Mouse (Mus musculus) cerebellum, postnatal 14 days (tissue): ENCODE results near the gene Wnt10a.

Experiments
- DNase-seq, 2 experiments: peaks; one replicate each; pipeline ENCODE4 v3.0.0; 2021; ENCODE audit warnings: mixed read lengths in 2 of 2

The Wnt10a gene

DNA sequence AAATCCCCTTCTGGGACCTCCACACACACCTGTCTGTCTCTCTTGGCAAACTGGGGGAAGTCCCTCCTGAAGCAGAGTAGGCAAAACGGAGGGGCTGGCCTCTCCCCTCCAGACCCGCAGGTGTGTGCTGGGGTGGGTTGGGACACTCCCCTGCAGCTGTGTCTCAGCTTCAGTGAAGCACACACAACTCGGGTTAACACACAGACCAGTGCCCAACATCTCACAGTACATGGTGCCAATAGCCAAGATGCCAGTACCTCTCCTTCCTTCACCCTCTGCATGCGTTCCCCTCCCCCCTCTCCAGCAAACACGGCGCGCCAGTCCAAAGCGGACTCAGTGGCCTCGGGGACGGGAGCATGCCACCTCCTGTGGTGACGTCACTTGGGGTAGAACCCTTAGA lies at the start of gene Wnt10a:
TSS of gene Wnt10a (plus strand) at position 268 of the 400 bp plus-strand sequence.
- peak in 1 of 2 experiments; percentile 30 for DNase-seq

DNA sequence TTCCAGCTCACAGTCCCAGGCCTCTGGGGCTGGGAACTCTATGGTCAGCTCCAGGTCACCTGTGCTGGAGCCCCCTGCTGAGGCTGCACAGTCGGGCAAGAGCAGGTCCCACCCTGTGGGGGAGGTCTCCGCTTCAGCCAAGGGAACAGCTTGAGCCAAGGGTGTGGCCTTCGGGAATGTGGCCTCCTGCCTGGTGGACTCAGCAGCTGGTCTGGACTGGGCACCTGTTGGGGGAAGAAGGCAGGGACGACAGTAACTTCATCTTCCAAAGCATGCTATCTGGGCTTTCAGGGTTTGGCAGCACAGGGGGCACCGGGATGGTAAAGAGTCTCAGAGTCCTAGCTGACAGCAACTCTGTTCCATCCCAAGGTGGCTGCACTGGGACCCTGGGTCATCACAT lies 44.0 kb upstream of the Wnt10a start:
- no peak for DNase-seq

DNA sequence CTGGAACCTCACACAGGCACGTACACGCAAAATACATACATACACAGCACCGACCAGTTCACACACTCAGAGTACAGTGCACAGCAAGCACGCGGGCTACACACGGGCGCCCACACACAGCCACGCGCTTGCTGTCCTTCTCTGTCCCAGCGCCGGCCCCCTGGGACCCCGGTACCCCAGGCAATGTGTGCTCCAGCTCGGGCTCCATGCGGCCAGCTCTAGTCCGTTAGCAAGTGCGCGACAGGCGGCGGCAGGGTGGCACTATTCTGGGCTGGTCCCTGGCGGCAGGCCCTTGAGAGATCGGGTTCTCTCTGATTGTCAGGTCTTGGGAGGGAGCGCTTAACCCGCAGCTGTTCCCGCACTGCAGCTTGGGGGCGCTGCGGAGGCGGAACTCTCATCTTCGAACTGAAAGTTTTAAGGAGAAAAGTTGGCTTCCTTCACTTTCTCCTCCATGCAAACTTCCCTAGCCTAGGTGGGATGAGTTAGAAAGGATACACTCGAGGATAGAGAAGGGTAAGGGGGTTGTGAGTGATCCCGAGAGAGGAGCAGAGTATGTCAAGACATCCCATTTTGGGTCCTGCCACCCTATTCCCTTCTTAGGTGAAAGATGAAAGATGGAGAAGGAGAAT lies 42.6 kb upstream of the Wnt10a start, which contains the start of gene Prkag3:
TSS of gene Prkag3 (minus strand) at position 579 of the 629 bp plus-strand sequence.
- DNase-seq = peak; percentile 15 to 56

DNA sequence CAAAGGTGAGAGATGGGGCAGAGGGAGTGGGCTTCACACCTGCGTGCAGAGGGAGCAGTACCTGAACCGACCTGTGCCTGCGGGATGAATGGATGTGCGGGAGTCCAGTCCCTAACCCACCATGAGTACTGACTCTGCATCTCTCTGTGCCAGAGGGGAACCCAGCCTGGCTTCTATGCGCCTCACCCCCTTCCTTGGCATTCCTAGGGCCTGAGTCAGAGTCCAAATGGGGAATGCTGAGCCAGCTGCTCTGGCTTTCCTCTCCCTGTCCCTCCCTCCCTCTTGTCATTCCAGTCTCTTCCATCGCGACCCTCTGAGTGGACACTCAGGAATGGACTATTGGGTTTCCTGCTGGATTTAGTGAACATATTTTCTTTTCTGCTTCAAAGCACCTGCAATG lies 42.0 kb upstream of the Wnt10a start:
- no peak for DNase-seq

DNA sequence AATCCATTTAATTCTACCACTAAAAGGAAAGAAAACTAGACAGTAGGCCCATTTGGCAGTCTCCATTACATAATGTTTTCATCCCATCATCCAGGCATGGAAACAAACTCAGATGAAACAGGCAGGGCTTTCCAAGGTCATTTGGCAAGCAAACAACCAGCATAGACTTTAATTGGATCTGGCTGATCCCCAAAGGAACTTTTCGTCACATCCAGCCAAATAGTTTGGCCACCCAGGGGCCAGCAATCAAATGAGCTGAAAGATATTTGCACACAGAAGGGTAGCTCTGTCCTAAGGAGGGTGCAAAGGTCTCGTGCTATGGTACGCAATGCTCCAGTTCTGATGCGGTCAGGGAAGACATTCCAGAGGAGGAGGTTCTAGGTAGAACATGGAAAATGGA lies 40.6 kb upstream of the Wnt10a start:
- no peak for DNase-seq

DNA sequence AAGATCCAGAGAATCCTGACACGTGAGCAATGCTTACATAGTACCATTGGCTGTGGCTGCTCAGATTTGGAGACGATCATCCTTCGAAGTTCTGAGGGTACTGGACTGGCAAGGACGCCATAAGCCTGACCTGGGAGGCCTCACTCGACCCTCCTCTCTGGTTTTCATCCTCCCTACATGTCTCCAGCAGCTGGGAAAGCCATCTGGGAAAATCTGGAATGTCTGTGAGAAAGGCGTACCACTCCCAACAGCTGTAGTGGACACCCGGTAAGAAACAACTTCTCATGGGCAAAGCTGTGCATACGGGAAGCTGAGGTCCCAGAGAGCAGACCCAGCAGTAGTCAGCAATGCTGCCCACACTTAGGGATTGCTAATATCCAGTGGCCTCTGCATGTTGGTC lies 39.2 kb upstream of the Wnt10a start:
- no peak for DNase-seq

DNA sequence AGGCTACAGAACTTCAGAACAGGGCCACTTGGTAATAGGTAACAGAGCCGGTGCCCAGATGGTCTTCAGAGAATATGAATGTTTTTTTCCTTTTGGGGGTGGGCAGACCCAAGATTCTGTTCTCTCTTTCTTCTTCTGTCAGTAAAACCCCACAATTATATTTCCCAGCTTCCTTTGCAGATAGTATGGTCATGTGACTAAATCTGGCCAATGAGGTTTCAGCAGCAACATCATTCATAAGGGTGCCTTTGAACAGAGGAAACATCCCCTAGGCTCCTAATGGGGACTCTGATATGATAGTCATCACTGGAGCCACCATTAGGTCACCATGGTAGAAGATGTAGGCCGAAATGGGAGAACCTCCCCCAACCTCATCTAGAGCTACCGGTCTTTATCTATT lies 38.5 kb upstream of the Wnt10a start:
- no peak for DNase-seq

DNA sequence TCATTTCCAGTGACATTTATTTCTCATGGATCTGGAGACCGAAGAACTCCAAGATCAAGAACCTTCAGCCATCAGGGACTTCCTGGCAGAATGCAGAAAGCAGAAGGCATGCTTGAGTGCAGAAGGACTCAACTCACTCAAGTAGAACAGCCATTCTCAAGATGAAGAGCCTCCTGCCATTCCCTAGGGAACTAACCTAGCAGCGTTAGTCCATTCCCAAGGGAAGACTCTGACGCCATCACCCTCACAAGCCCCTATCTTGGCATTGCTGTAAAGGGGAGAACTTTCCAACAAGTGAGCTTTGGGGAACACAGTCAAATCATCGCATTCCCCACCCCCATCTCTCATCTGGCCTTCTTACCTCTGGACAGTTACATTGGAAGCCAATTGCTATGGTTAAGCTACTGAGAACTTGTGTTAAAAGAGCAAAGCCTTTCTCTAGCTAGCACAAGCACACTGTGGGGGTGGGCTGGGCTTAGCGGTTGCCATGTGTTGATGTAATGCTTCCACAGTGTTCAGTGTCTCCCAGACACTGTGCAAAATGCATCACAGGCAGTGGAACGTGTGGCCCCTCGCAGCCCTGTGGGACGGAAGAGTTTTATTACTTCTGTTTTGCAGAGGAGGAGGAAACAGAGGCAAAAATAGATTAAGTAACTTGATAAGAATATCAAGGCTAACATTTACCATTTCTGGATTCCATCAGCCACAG lies 37.9 kb upstream of the Wnt10a start:
- DNase-seq = no peak

DNA sequence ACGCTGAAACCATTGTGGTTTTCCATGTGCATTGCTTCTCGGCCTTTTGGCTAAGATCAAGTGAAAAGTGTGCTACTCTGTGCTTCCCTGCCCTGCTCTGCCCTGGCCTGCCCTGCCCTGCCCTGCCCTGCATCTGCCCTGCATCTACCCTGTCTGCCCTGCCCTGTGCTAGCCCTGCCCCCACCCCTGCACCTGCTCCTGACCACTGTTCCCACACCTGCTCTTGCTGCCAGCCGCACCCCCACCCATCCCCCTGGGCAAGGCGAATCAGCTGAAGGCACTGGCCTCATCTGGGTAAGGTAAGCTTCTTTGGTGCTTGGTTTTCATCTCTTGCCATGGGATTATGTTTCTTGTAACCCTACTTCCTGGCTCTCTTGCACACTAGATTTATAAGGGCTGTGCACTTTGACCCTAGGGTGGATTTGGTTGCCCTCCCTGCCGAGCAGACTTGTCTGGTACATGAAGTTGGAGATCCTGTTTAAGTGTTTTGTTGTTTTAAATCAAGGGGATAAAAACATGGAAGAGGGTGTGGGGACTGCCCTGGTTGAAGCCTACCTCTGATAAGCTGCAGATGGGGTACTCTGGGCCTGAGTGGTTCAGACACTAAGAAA lies 37.0 kb upstream of the Wnt10a start:
- no peak for DNase-seq

DNA sequence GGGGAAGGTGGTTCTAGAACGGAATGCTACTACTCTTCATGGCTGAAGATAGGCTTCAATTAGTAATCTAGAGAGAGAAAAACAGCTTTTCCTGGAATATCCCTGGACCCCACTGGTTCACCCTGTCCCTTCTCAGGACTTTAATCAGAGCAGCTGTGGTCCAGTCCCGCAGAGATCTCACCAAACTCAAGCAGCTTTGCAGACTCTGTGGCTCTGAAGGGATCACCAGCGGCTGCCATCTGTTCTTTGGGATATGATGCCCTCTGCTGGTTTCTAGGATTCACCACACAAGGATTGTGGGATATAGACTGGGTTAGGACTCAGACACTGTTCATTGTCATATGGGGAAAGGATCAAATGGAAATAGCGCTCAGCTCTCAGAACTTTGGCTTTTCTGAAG lies 31.5 kb upstream of the Wnt10a start:
- peak; percentile 47 to 52 for DNase-seq

DNA sequence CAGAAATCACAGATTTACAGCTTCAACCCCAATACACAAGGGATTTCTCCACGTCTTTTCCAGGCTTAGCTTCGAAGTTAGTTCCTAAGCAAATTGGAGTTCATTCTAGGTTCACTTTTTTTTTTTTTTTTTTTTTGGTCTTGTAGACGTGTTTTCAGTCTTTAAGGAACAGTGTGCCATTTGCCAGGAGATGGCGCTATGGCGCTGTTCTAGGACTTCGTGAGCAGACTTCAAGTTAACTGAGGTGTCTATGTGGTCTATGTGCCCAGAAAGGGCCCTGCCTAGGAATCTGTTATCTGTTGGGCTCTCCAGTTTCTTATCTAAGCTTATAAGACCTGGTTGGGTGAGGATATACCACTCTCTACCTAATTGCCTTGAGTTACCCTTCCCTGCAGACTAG lies 28.2 kb upstream of the Wnt10a start:
- DNase-seq = peak; percentile 67 to 80

DNA sequence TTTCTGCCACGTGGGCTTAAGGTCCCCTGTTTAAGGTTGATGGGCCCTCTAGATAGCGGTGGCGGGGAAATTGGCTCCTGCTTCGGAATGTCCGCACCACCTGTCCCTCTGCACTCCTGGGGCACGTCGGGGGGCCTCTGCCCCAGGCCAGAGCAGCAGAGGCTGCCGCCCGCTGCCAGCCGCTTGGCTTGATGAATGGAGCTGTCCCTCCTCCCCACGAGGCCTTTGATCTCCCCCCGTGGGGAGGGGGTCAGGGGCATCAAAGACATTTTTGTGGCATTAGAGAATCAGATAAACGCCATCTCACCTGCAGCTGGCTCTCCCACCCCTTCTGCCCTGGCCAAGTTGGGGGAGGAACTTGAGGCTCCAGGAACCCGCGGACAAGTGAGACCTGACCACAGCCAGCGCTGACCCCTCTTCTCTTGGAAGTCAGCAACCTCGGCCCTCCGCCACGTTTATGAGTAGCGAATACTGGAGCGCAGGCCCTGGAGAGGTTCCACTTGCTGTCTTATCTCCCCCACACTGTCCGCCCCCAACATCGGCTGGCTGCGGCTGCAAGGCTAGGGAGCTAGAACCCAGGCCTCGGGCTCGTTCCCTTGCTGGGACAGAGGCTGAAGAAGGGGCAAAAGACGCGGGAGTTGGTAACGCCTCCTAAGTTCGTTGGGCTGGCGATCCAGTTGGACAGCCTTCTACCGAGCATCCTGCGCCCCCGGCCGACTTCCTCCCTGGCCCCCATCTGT lies 20.4 kb upstream of the Wnt10a start:
- DNase-seq = no peak

DNA sequence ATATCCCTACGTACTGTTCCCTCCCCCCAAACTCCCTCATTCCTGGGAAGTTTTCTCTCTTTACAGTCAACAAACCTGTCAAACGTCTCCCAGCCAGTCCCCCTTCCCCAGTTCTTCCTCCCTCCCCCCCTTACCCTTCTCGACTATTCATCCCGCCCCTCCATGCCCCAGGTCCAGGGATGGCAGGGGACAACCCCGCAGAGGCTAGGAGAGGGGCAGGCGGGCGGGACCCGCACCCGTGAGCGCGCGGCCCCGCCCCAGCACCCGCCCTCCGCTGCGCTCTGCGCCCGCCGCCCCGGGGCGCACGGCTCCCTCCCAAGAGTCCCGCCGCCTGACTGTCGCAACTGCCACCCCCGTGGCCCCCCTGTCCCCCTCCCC lies 19.9 kb upstream of the Wnt10a start:
- no peak for DNase-seq

DNA sequence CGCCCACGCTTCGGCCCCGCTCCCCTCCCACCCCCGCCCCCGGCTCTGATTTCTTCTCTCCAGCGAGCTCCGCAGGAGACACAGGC lies 19.6 kb upstream of the Wnt10a start, which contains the start of gene Wnt6:
TSS of gene Wnt6 (plus strand) at position 48 of the 86 bp plus-strand sequence.
- DNase-seq = no peak

DNA sequence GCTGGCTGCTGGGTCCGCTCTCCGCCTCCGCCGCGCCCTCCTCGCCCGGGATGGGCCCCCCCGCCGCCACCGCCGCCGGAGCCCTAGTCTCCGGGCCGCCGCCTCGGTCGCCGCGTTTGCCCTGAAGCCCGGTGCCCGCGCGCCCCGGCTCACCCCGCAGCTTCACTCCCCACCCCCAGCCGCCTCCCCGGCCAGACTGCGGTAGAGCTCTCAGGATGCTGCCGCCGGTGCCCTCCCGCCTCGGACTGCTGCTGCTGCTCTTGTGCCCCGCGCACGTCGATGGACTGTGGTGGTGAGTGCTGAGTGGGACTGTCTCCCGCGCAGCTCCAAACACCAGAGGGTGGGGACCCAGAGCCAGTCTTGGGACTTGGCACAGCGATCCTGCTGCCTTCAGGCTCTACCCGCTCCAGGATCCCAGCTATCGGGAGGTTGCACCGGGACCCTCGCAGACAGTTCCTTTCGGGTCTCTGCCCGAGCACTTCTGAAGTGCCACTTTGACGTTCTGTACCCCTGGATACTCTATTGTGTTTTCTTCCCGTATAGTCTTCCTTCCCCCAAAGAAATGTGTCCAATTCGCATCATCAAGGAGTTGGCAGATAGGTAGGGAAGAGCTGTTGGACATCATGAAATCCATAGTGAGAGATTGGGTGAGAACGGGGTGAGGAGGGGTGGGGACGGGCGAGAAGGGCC lies 19.2 kb upstream of the Wnt10a start:
- no peak for DNase-seq

DNA sequence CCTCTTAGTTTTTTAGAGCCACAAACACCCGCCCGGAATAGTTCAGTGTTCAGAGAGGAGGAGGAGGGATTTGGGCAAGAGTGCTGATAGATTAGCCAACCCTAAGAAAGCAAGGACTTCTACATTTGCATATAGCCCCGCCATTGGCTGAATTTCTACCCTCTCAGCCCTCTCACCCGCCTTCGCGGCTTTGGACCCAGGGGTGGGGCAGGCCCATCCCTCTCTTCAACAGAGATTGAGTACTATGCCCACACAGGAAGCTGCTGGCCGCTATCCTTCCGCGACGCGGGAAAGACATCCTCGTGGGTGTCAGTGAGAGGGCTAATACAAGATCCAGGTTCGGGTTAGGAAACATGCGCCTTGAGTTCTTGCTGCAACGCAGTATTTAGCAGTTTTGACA lies 18.2 kb upstream of the Wnt10a start:
- peak; percentile 74 to 76 for DNase-seq

DNA sequence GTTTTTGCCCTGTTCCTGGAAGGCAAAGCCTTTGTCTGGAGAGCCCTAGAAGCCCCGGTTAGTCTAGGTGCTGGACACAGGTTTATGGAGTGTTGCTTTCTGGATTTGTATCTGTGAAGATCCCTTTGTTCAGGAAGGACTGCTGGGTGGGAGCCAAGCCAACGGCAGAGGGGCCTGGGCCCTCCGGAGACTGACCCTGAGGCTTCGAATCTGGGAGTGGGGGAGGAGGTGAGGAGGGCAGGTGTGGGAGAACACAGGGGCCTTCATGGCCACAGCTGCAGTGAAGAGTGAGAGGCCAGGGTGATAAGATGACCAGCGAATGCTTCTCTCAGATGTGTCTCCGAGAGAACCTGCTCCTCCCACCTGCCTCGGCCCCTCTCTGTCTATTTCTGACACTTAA lies 17.3 kb upstream of the Wnt10a start:
- no peak for DNase-seq

DNA sequence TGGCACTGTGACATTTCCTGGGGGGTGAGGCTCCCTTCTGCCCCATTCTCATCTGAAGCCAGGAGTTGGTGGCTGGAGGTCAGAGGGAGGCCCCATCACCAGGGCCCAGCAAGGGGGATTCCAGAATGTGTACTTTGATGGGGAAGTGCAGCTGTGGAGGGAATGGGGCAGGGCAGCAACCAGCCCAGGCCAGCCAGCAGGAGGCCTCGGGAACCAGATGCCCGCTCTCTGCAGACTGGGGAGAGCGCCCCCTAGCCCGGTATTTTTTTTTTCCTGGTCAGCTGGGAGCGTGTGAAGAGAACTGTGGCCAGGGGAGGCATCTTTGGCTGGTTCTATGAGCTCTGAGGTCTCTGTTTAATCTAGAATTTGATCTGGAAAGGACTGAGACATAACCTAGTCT lies 15.5 kb upstream of the Wnt10a start:
- DNase-seq = peak in 1 of 2 experiments; percentile 47

DNA sequence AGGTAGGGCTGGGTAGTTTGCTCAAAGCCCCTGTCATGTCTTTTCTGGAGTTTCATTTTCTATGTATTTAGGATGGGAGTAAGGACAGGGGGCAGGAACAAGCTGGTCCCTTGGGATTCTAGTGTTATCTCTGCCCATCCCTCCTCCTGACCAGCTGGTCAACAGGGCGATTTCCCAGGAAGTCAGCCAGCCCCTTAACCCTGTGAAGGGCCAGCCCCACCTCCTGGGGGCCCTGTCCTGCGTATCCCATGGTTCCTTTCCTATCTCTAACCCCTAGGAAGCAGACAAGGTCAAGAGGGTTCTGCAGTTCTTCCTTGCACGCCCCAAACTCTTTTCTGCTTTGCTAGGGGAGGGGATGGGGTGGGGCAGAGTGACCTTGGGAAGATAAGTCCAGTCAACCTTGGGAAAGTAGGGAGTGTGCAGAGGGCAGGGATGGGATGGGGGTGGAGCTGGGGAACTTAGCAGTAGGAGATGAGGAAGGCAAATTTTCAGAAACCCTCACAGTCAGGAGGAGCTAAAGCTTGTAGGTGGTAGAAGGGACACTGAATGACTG lies 12.3 kb upstream of the Wnt10a start:
- DNase-seq = no peak

DNA sequence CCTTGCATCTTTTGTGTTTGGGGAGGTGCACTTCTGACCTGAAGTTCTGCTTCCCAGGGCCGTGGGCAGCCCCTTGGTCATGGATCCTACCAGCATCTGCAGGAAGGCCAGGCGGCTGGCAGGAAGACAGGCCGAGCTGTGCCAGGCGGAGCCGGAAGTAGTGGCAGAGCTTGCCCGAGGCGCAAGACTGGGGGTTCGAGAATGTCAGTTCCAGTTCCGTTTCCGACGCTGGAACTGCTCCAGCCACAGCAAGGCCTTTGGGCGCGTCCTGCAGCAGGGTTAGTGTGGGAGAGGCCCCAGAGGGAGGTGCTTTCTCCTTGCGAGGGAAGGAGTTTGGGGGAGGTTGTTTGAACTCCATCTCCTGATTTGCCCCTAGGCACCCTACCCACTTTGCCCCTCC lies 9.3 kb upstream of the Wnt10a start:
- no peak for DNase-seq

DNA sequence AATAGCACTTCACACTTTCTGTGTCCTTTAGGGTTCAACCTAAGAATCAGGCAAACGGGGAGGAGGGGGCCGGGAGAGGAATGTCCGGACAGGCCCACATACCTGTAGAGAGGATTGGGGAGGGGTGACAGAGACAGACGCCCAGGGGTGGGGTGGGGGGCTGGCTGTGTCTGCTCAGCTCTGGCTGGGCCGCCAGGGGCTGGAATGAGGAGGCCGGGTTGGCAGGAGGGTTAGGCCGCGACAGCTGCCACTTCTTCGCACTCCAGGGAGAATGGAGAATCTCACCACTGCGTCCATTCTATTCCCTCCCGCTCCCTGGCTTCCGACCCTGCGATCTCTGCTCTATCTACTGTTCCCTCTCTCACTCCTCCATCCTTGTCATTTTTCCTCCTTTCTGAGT lies 7.8 kb upstream of the Wnt10a start:
- no peak for DNase-seq

DNA sequence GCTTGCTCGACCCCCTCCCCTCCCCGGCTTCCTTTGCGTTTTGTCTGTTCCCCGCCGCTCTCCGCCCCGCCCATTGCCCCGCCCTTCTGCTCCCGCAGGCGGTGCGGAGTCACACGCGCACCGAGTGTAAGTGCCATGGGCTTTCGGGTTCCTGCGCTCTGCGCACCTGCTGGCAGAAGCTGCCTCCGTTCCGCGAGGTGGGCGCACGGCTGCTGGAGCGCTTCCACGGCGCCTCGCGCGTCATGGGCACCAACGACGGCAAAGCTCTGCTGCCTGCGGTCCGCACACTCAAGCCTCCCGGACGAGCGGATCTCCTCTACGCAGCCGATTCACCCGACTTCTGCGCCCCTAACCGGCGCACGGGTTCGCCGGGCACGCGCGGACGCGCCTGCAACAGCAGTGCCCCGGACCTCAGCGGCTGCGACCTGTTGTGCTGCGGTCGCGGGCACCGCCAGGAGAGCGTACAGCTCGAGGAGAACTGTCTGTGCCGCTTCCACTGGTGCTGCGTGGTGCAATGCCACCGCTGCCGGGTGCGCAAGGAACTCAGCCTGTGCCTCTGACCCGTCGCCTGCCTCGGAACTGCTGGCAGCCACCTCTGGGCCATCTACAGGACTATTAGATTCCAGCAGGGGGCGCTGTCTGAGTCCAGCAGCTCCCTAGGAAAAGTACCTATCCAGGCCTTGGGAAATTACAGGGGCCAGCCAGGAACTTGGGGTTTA lies 7.1 kb upstream of the Wnt10a start:
- peak; percentile 56 to 78 for DNase-seq

DNA sequence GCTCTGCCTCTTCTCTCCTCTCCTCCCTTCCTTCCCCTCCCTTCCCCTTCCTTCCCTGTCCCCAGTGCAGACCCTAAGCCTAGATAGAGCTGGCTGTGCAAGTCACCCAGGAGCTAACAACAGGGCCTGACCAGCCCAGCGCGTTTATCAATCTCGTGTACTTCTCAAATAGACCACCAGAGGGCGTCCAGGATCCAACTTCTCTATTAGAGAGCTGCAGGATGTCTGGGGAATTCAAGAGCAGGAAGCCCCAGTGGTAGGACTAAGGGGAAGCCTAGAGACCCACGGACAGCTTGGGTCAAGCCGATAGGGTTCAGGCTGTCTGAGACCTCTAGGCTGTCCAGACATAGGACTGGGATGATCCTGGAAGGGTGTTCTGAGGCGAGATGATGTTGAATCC lies 3.5 kb upstream of the Wnt10a start:
- DNase-seq = peak; percentile 89 to 91
